Mouse (Mus musculus) midbrain, postnatal 0 days (tissue): ENCODE data around the gene Cdk14. TPM values are rescaled to one million over a fixed set of nuclear protein-coding genes. Genes with fewer than 3 reads are reported as not detected.

ENCODE experiments used
- ATAC-seq: fragments of 200-750 bp; cut with Nextera tagmentation; 2 replicates; pipeline ENCODE4 v1.8.0; 2017; ENCODE audit warnings: moderate number of reproducible peaks, mild to moderate bottlenecking, moderate TSS enrichment, moderate library complexity; ENCODE audit not compliant: low FRiP score
- DNase-seq: peaks from one replicate; pipeline ENCODE4 v3.0.0-alpha.2; 2015; ENCODE audit warnings: low spot score
- H3K27ac ChIP-seq: fragments of 300-500 bp; sonication (generic); 2 replicates; pipeline ENCODE4 v1.5.1; 2014; ENCODE audit warnings: low read depth, mild to moderate bottlenecking, low read length, mixed read lengths
- H3K27me3 ChIP-seq: fragments of 300-500 bp; sonication (generic); 2 replicates; pipeline ENCODE4 v1.6.1; 2014; ENCODE audit warnings: low read length, control low read depth, mixed read lengths; ENCODE audit not compliant: insufficient read depth
- H3K36me3 ChIP-seq: fragments of 300-500 bp; sonication (generic); 2 replicates; pipeline ENCODE4 v1.6.1; 2014; ENCODE audit warnings: low read length, control low read depth, mixed read lengths; ENCODE audit not compliant: insufficient read depth
- H3K4me1 ChIP-seq: fragments of 300-500 bp; sonication (generic); 2 replicates; pipeline ENCODE4 v1.6.1; 2014; ENCODE audit warnings: mild to moderate bottlenecking, control low read depth, antibody characterized with exemption, low read length, mixed read lengths; ENCODE audit not compliant: insufficient read depth
- H3K4me2 ChIP-seq: fragments of 300-500 bp; sonication (generic); 2 replicates; pipeline ENCODE4 v1.6.1; 2014; ENCODE audit warnings: low read depth, mild to moderate bottlenecking, low read length, mixed read lengths; ENCODE audit not compliant: poor library complexity, severe bottlenecking
- H3K4me3 ChIP-seq: fragments of 300-500 bp; sonication (generic); 2 replicates; pipeline ENCODE4 v1.5.1; 2014; ENCODE audit warnings: low read depth, mild to moderate bottlenecking, low read length, moderate library complexity
- H3K9ac ChIP-seq: fragments of 300-500 bp; sonication (generic); replicated peaks from 2 replicates; pipeline ENCODE4 v1.6.1; 2014; ENCODE audit warnings: mild to moderate bottlenecking, low read length, moderate library complexity, mixed read lengths; ENCODE audit not compliant: poor library complexity, severe bottlenecking
- H3K9me3 ChIP-seq: fragments of 300-500 bp; sonication (generic); 2 replicates; pipeline ENCODE4 v1.6.1; 2016; ENCODE audit warnings: low read length, control low read depth
- CTCF ChIP-seq: IDR thresholded peaks from 2 replicates; pipeline ENCODE4 v1.5.1; 2016; ENCODE audit warnings: antibody characterized with exemption, mild to moderate bottlenecking
- WGBS: fragments of 180-500 bp; shearing (Covaris S2); extraction: QIAGEN DNeasy Blood & Tissue Kit; methylation state at CpG from one replicate; pipeline ENCODE4 v1.1.7; 2014; 5-methylcytosine and 5-hydroxymethylcytosine counted together
- polyA plus RNA-seq: library from polyadenylated mRNA; unstranded; fragments of >200 nt; fragmentation: Nextera tagmentation; extraction: Ambion mirVana; gene quantifications from 2 replicates; pipeline ENCODE4 v1.2.1, GENCODE M21; 2015
- total RNA-seq: library from RNA; depleted of rRNA; stranded (reverse); fragments of >200 nt; gene quantifications from 2 replicates; pipeline ENCODE4 v1.2.3, GENCODE M21; 2014

Cdk14 gene
- total and polyA plus RNA-seq, 2 experiments from 2014 or later: 45.6 to 84.4 TPM

GRCm38 (mm10) chr5:5018242-5018641 is 401.9 kb downstream of the Cdk14 start:
- Histone ChIP-seq H3K4me3 (no peak overlapping the region), H3K4me2 (no peak overlapping the region), H3K9ac (no peak overlapping the region), H3K27me3 (no peaks in the 10 kb centered on the region), H3K36me3 (no peaks in the 10 kb centered on the region), H3K4me1 (no peaks in the 10 kb centered on the region), H3K9me3 (no peaks in the 10 kb centered on the region), H3K27ac (no peak overlapping the region)
- TF ChIP-seq CTCF: no peak
- DNase-seq: no peak
- 86% methylated on average over 2 of the region's 2 CpGs for WGBS
- no peak for ATAC-seq

GRCm38 (mm10) chr5:5013783-5014182 is 406.3 kb downstream of the Cdk14 start:
- Histone ChIP-seq H3K27ac (no peak overlapping the region), H3K9me3 (no peaks in the 10 kb centered on the region), H3K4me3 (no peak overlapping the region), H3K4me2 (no peak overlapping the region), H3K27me3 (0 out of 2 replicates have a peak, but pooled peaks cover 3% of the 10 kb centered on the region), H3K9ac (no peak overlapping the region), H3K4me1 (no peaks in the 10 kb centered on the region), H3K36me3 (no peaks in the 10 kb centered on the region)
- DNase-seq (no peak), ATAC-seq (no peak)
- WGBS: 88% methylated on average over 3 of the region's 3 CpGs
- no peak for TF ChIP-seq CTCF

- no peak for TF ChIP-seq CTCF
- Histone ChIP-seq H3K4me2 (no peak overlapping the region), H3K27me3 (0 out of 2 replicates have a peak, but pooled peaks cover 3% of the 10 kb centered on the region), H3K36me3 (no peaks in the 10 kb centered on the region), H3K4me1 (peaks cover under 1% of the 10 kb centered on the region; the same call in 1 of the 2 replicates), H3K4me3 (no peak overlapping the region), H3K9ac (no peak overlapping the region), H3K27ac (no peak overlapping the region), H3K9me3 (no peaks in the 10 kb centered on the region)
- ATAC-seq (no peak), DNase-seq (no peak)
- 77% methylated on average over 7 of the region's 7 CpGs for WGBS
Observed at GRCm38 (mm10) chr5:5012521-5013346, 407.4 kb downstream of the Cdk14 start.

- no peak overlapping the region for H3K4me2 ChIP-seq
- H3K9ac ChIP-seq: no peak overlapping the region
- ATAC-seq (no peak), DNase-seq (no peak)
- TF ChIP-seq CTCF: no peak
- 0 out of 2 replicates have a peak overlapping the region, but pooled peaks have one; percentile 6 for H3K27ac ChIP-seq
- WGBS: 21% methylated on average over 4 of the region's 4 CpGs
- no peaks in the 10 kb centered on the region for H3K9me3 ChIP-seq
- H3K4me1 ChIP-seq: peaks cover 5% of the 10 kb centered on the region; the same call in 1 of the 2 replicates
- no peaks in the 10 kb centered on the region for H3K36me3 ChIP-seq
- H3K4me3 ChIP-seq: no peak overlapping the region
- 0 out of 2 replicates have a peak, but pooled peaks cover 3% of the 10 kb centered on the region for H3K27me3 ChIP-seq
Observed at GRCm38 (mm10) chr5:5008153-5008745, 411.9 kb downstream of the Cdk14 start.

GRCm38 (mm10) chr5:5007489-5008152 is 412.5 kb downstream of the Cdk14 start:
- Histone ChIP-seq H3K4me2 (peak overlapping the region; percentile 16; the same call in 1 of the 2 replicates), H3K36me3 (no peaks in the 10 kb centered on the region), H3K27ac (0 out of 2 replicates have a peak overlapping the region, but pooled peaks have one; percentile 43), H3K4me1 (peaks cover 5% of the 10 kb centered on the region; the same call in 1 of the 2 replicates), H3K27me3 (0 out of 2 replicates have a peak, but pooled peaks cover 3% of the 10 kb centered on the region), H3K9ac (0 out of 2 replicates have a peak overlapping the region, but pooled peaks have one; percentile 19), H3K9me3 (no peaks in the 10 kb centered on the region), H3K4me3 (no peak overlapping the region)
- TF ChIP-seq CTCF: no peak
- ATAC-seq: peak; percentile 71
- 33% methylated on average over 15 of the region's 15 CpGs for WGBS
- no peak for DNase-seq
